Mouse (Mus musculus) layer of hippocampus, postnatal 25 days (tissue): ENCODE measurements around the gene Meiob. TPM values are rescaled to one million over a fixed set of nuclear protein-coding genes. Genes with fewer than 3 reads are reported as not detected.

Experiments
- DNase-seq, 2 experiments: peaks; one replicate each; pipeline ENCODE4 v3.0.0; 2022; ENCODE audit warnings: mixed read lengths in 2 of 2, low spot score in 1 of 2; ENCODE audit errors: extremely low spot score in 1 of 2
- total RNA-seq, 2 experiments: library from RNA; stranded (reverse); gene quantifications; 2 replicates each; pipeline ENCODE4 v1.2.3; 2021

Meiob gene
- total RNA-seq, 2 experiments from 2014 or later, result not detected

DNA sequence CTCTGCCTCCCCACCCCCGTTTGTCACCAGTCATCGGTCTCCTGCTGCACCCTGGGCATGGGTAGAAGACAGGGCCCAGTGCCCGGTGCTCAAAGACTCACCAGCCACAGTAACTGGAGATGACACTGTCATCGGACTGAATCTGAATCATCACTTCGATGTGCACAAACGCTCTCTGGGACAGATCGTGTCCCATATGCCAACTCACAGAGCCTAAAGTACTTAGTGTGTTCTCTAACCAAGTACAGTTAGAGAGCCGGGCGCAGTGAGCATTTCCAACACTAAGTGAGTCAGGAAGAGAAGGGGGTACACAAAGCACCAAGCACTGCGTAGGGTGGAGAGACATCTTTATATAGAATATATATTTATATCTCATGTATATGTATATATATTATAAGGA, 63.8 kb downstream of the Meiob start:
- DNase-seq, result no peak

DNA sequence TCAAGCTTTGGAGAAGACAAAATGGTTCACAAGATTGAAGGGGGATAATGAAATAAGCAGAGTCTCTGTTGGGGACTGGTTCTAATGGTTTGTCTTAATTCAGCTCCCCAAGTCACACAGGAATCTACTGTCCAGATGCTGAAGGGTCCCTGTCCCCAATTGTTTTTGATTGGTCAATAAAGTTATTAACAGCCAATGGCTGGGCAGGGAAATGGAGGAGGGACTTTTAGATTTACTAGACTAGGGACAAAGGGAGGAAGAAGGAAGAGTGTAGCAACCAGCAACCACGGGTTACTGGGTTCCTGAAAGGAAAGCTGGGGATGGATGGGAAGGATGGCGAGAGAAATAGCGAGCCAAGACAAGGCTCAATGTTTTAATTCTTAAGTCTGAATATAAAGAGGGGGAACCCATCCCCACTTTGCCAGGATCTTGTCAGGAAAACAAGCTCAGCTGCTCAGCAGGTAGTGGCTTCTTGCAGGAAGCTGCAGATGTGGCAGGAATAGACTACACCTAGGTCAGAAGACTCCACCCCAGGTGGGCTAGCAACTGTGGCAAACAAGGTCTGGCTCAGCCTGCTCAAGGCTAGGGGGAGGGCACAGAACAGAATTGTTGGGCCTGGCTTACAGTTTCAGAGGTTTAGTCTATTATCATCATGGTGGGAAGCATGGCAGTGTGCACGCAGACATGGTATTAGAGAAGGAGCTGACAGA, 69.8 kb downstream of the Meiob start:
- DNase-seq, result no peak

DNA sequence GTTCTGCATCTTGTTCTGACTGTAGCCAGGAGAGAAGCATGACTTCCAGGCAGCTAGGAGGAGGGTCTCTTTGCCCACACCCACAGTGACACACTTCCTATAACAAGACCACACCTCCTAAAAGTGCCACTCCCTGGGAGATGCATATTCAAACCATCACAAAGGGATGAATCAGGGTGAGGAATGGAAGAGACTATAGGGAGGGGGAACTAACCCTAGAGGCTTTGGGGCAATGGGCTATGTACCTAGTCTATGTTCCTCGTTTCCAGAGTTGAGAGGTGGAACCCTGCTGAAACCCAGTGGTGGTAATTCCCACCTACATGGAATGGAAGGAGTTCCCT, 70.3 kb downstream of the Meiob start:
- DNase-seq, result no peak

DNA sequence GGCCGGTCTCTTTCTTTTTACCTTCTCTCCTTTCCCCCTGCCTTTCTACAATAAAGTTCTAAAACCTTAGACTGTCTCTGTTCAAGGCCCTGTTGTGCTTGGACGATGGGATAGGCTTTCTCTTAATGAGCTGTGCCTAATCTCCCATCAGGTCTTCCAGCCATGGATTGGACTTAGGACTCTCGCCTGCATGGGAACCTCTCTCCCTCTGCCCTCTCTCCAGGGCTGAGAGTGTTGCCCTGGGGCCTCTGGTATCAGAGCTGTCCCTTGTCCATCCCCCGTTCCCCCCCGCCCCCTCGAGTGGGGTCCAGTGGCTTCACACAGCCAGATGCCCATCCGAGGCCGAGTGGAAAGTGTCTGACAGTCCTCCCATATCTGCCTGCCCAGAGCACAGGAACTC, 70.9 kb downstream of the Meiob start:
- DNase-seq, result no peak

DNA sequence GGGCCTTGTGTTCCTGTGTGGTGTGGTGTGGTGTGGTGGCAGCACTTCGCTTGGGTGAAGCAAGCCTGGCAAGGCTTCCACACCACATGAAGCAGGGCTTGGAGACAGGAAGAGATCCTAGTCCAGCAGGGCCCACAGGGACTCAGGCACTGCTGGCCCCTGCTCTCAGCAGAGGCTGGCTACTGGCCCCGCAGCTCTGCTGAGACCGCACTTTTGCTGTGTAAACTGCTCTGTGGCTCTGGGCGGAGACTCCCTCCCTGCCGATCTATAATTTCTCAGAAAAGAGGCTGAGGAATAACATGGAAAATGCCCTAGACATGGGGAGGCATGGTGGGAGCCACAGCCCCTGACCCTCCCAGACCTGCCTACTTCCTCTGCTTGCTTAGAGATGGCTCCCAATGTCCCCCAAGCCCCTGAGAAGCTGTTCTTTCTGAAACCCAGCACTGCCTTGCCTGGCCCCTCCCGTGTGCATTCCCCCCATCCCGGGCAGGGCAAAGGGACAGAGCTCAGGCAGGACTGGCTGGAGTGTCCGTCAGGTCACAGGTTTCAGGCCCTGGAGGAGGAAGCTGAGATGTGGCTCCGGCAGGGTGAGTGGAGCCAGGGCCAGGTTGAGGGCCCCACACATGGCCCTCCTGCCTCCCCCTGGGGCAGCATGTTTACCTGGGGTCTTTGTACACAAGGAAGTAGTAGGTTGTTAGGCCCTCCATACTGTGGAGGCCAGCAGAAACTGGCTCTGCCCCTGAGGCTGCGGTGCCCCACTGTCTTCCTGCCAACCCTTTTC, 73.4 kb downstream of the Meiob start:
- no peak for DNase-seq

DNA sequence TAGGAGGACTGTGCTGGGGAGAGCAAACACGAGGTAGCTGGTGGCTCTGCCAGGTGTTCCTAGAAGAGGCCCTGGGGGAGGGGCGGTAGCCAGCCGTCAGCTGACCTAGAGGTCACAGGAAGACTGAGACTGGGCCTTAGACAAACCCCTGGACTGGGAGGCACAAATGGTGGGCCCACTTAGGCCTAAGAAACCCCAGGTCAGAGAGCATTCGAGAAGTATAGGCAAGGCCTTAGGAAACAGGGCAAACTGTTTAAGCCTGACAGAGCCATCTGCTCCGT, 74.0 kb downstream of the Meiob start:
- no peak for DNase-seq

DNA sequence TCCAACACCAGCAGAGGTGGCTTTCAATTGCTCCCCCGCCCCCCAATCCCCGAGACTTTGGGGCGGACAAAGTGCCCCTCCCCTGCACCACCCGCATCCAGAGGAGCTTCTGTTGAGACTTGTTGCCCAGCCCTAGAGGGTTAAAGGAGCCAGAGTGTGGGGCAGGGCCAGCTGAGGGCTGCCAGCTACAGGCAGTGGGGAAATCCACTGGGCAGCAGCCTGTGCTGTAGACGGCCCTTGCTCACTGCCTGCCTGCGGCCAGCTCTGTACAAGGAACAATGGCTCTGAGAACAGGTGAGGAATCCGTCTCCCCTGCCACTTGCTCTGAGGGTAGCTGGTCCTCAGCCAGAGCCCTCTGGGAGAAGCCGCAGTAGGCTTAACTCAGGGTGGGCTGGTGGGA, 74.4 kb downstream of the Meiob start:
- no peak for DNase-seq

DNA sequence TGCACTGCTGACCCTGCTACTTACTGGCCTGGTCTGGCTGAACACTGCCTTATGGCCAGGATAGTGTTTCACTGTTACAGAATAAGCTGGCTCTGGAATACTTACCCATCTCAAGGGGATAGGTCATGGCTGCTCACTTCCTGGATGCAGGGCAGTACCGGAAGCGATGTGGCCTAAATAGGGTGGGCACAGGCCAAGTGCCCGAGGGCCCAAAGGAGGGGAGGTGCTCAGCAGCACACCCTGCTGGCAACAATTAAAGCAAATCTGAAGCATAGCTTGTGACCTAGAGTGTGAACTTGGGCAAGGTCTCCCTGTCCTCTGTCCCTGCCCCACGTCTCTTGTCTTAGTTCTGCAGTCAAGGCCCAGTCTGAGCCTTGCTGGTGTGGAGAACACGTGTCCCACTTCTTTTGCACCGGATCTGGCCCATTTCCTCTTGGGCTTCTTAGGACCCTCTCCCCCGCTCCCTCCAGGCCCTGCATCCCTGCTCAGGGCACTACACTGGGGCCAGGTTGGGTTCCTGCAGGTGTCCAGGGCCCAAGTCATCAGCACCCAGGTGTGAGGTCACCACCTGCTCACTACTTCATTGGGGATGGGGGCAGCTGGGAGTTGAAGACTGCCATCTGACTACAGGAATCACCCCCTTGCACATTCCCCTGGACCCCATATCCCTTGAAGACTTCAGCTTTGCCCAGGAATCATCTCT, 77.8 kb downstream of the Meiob start:
- DNase-seq, result no peak

DNA sequence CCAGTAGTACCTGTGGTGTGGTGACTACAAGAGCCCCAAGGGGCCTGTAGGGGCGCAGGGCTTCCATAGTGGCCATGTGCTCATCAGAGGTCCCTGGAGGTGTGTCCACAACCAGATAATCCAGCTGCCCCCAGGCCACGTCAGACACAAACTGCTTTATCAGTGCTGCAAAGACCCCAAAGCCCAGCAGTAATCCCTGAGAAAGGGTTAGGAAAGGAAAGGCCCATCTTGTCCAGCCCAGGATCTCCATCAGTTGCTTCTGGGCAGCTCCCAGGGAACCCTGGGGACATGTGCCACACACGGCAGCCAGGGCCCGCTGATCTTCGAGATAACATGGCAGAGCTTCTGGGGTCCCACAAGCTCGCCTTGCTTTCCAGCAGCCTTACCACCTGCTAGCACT, 80.3 kb downstream of the Meiob start:
- DNase-seq, result no peak

DNA sequence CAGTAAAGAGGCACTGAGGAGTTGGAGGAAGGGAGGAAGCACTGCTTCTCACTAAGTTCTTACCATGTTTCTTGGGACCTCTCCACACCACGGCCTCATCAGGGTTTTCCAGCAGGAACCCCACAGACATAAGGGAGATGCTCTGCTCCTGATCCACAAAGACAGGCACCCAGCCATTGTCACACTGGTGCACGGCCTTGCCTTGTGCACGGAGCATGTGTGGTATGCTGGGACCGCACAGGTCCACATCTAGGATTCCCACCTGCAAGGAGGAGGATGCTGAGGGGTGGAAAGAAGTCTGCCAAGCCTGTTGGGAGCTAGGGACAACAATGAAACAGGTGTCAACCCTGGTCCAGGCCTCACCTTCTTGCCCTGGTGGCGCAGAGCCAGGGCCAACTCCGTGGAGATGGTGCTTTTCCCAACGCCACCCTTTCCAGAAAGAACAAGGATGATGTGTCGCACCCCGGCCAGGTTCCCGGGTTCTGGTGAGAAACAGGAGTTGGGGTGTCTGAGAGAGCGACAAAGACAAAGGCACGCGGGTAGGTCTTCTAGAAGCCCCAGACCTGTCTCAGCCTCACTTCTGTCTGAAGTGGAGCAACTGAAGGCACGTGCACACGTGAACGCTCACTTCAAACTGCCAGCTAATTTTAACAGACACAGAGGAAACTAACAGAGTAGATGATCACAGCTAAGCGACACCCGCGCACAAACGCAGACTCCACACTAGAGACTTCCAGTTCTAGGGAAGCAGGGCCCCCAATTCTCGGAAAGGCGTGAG, 81.5 kb downstream of the Meiob start:
- DNase-seq, result no peak

DNA sequence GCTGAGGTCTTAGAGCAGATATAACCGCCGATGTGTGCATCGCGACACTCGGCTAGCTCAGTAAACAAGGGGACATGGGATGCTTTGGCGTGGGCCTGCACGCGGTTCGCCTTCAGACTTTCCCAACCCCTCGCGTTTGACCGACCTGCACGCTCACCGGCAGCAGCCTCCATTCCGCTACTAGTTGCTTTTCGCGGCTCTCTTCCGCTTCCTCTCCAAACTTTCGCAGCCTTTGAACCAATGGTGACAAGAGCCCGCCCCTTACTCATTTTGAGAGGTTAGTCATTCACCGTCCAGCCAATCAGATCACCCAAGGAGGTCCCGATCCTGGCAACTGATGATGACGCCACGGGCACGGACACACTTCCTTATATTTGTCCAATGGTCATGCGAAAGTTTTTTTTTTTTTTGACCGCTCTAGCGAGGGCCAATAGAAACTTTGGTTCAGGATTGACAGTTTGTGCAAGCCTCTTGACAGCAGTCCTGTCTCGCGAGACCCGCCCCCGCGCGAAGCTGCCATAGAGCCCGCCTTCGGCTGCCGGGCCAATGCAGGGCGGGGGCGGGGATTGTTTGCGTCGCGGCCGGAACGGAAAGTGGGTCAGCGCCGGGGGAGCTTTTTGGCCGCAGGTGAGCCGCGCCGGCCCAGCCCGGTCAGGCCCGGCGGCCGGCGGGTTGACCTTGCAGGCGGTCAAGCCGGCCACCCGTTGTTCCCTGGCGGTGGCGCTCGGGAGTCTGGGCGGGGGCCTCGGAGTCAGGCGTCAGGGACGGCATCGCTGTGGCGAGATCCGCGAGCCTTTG, 82.2 kb downstream of the Meiob start, which contains the start of the genes Nubp2 and Spsb3:
Gene Nubp2, minus strand, starts transcription at position 216 of the 798 bp plus-strand sequence.
Gene Spsb3, plus strand, starts transcription at position 510 of the 798 bp plus-strand sequence.
- DNase-seq, result peak; percentile 93

DNA sequence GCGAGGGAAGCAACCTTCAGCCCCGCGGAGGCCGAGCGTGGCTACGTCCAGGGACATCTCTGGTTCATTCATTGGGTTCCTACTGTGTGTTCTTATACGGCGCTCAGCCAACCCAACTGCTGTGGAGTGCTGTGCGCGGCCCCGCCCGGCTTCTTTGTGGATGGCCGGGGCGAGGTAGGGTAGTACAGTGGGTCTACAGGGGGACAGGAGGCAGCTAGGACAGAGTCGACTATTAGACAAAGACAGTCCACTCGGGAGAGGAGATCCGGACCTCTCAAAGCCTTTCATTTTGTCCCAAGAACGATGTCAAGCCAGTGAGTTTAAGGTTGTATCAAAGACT, 82.8 kb downstream of the Meiob start:
- DNase-seq, result no peak

DNA sequence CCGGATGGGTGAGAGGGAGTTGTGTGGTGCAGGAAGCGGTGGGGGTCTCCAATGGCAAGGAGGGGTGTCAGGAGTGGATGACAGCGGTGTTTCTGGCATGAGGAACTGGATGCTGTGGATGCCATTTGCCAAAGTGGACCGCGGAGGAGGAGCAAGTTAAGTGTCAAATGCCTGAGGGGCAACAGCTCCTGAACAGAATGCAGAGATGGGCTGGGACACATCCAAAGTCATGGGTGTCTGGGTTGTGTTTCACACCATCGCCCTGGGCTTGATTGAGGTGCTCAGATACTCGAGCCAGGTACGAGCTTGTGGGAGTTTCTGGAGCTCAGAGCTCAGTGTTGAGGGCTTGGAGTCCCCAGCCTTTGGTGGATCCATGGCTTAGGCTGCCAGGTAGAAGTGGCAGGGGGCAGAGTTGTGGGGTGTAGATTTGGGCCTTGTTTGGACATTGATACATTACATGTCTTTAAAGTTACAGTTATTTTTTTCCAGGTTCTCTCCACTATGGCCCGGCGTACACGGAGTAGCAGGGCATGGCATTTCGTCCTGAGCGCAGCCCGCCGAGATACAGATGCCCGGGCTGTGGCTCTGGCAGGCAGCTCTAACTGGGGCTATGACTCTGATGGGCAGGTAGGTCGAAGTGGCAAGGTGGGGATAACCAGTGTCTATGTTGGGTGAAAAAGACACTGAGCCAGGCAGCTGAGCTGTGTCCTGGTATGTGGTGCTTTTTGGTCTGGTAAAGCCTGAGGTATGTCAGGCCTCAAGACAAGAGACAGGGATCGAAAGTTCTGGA, 83.4 kb downstream of the Meiob start:
- DNase-seq, result no peak

DNA sequence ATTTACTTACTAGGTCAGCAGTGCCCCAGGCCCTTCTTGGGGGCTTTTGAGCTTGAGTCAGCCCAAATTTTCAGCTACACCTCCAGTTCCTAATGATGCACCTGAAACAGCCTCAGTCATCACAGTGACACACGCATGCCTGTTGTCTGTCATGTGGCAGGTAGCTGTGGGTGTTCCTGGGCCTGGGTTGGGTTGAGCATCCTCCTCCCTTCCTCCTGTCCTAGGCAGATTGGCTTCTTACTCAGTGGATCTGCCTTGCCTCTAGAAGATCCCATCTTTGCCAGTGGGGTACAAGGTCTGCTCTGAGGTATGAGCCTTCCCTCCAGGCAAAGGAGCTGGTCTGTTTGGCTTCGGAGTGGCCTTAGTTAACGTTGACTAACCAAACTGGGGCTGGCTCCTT, 84.8 kb downstream of the Meiob start:
- DNase-seq, result no peak

Other genes starting within 250 kb of the Meiob start
- gene Tsc2, start 171.7 kb upstream of the Meiob start, total RNA-seq, result 100 to 1,000 TPM; 150 to 186 TPM
- 1 to 10 TPM; 3.3 to 4.7 TPM for gene Nthl1, start 171.6 kb upstream of the Meiob start, total RNA-seq
- 10 to 100 TPM; 45.1 to 50.0 TPM for gene Slc9a3r2, start 154.0 kb upstream of the Meiob start, total RNA-seq
- 1 to 10 TPM; 2.1 to 2.9 TPM for gene Npw, start 145.8 kb upstream of the Meiob start, total RNA-seq
- gene Zfp598, start 134.6 kb upstream of the Meiob start, total RNA-seq, result 10 to 100 TPM; 36.9 to 40.0 TPM
- 100 to 1,000 TPM; 160 to 178 TPM for gene Syngr3, start 114.3 kb upstream of the Meiob start, total RNA-seq
- gene Gfer, start 108.1 kb upstream of the Meiob start, total RNA-seq, result 10 to 100 TPM; 18.6 to 19.2 TPM
- 1 to 10 TPM; 2.7 to 3.0 TPM for gene Noxo1, start 108.1 kb upstream of the Meiob start, total RNA-seq
- 10 to 100 TPM; 27.7 to 29.8 TPM for gene Tbl3, start 96.6 kb upstream of the Meiob start, total RNA-seq
- gene Rnf151, start 86.2 kb upstream of the Meiob start, total RNA-seq, result not detected
- gene Rps2, start 86.2 kb upstream of the Meiob start, total RNA-seq, result 100 to 1,000 TPM; 352 to 392 TPM
- 100 to 1,000 TPM; 201 to 234 TPM for gene Ndufb10, start 79.8 kb upstream of the Meiob start, total RNA-seq
- gene Rpl3l, start 76.5 kb upstream of the Meiob start, total RNA-seq, result under 1 TPM in 1 of 2 experiments, not detected in 1; 0.20 TPM
- 10 to 100 TPM; 40.5 to 46.2 TPM for gene Msrb1, start 67.6 kb upstream of the Meiob start, total RNA-seq
- under 1 TPM; 0.26 to 0.37 TPM for gene Hs3st6, start 51.3 kb upstream of the Meiob start, total RNA-seq
- 100 to 1,000 TPM; 127 to 136 TPM for gene Hagh, start 35.9 kb downstream of the Meiob start, total RNA-seq
- 10 to 100 TPM; 19.8 to 20.6 TPM for gene Fahd1, start 46.1 kb downstream of the Meiob start, total RNA-seq
- gene Igfals, start 61.7 kb downstream of the Meiob start, total RNA-seq, result not detected
- 10 to 100 TPM; 33.5 to 38.1 TPM for gene Nubp2, start 82.1 kb downstream of the Meiob start, total RNA-seq
- 10 to 100 TPM; 41.5 to 48.9 TPM for gene Spsb3, start 82.4 kb downstream of the Meiob start, total RNA-seq
- gene Eme2, start 90.8 kb downstream of the Meiob start, total RNA-seq, result 10 to 100 TPM; 54.0 to 69.1 TPM
- gene Mrps34, start 90.8 kb downstream of the Meiob start, total RNA-seq, result 10 to 100 TPM; 74.3 to 78.9 TPM
- gene Nme3, start 92.2 kb downstream of the Meiob start, total RNA-seq, result 10 to 100 TPM; 54.8 to 61.5 TPM
- 100 to 1,000 TPM; 367 to 401 TPM for gene Mapk8ip3, start 132.7 kb downstream of the Meiob start, total RNA-seq
- 1 to 10 TPM; 5.5 to 5.6 TPM for gene Jpt2, start 156.4 kb downstream of the Meiob start, total RNA-seq
- gene Cramp1l, start 211.5 kb downstream of the Meiob start, total RNA-seq, result 10 to 100 TPM; 23.6 to 27.5 TPM
- 10 to 100 TPM; 20.8 to 24.1 TPM for gene Ift140, start 211.8 kb downstream of the Meiob start, total RNA-seq